In genomic region chr2:164460745-164461551, GRCm38 (mm10) we compare ENCODE assay signal across 8 mouse cellular contexts. TPM values are rescaled to one million over a fixed set of nuclear protein-coding genes. Genes with fewer than 3 reads are reported as not detected.
DNase-seq lines count a peak whose midpoint lies in the region; ATAC-seq and TF ChIP-seq lines count a peak whose summit lies in the region.

TSS of gene Gm20458 (plus strand) at chr2:164460967.

- ATAC-seq in common myeloid progenitor, adult 5-6 weeks (replicated peaks; ENCODE audit: low read depth, poor library complexity, severe bottlenecking), result peak; percentile 93
- peak; percentile 99 for ATAC-seq in hindbrain, postnatal 0 days
- ATAC-seq in megakaryocyte, adult 5-6 weeks (ENCODE audit: poor library complexity, severe bottlenecking), result peak; percentile 95

- peaks cover 24% of the 10 kb centered on the region for H3K36me3 ChIP-seq in hindbrain, postnatal 0 days (ENCODE audit: insufficient read depth, low read length)

- H3K27me3 ChIP-seq in hindbrain, postnatal 0 days (ENCODE audit: insufficient read depth, low read length), result no peaks in the 10 kb centered on the region

- peak within 1 kb of the TSS; percentile 83 for H3K4me2 ChIP-seq in hindbrain, postnatal 0 days (ENCODE audit: low read depth, low read length)

- no peaks in the 10 kb centered on the region for H3K9me3 ChIP-seq in hindbrain, postnatal 0 days (ENCODE audit: low read length)

- WGBS in hindbrain, postnatal 0 days, result under 1% methylated on average over 72 of the region's 79 CpGs

- peak within 1 kb of the TSS; percentile 84 for H3K9ac ChIP-seq in hindbrain, postnatal 0 days (replicated peaks; ENCODE audit: low read length)

- peak within 1 kb of the TSS; percentile 96 for H3K27ac ChIP-seq in gastrocnemius, adult 2 months
- peak within 1 kb of the TSS; percentile 93 for H3K27ac ChIP-seq in hindbrain, postnatal 0 days
- peak within 1 kb of the TSS; percentile 97 for H3K27ac ChIP-seq in left cerebral cortex, adult 2 months

- peak; percentile 98 for DNase-seq in ZHBTc4 (ENCODE audit: low read depth, low spot score)
- DNase-seq in gastrocnemius, adult 2 months, result peak; percentile 97
- DNase-seq in hindbrain, postnatal 0 days (ENCODE audit: low spot score), result peak; percentile 99
- DNase-seq in left cerebral cortex, adult 2 months (ENCODE audit: extremely low spot score in 1 of 2, low spot score in 2 of 2), result peak; percentile 93 to 96
- peak; percentile 95 to 97 for DNase-seq in right cerebral cortex, adult 2 months (ENCODE audit: low spot score in 2 of 2)
- DNase-seq in urinary bladder, postnatal 14 days (ENCODE audit: low spot score), result peak; percentile 96

- H3K4me3 ChIP-seq in gastrocnemius, adult 2 months, result peak within 1 kb of the TSS; percentile 79
- peak within 1 kb of the TSS; percentile 75 for H3K4me3 ChIP-seq in hindbrain, postnatal 0 days (ENCODE audit: low read length)
- peak within 1 kb of the TSS; percentile 94 for H3K4me3 ChIP-seq in left cerebral cortex, adult 2 months

- TF ChIP-seq CTCF in gastrocnemius, adult 2 months (IDR thresholded peaks at IDR 0.05), result peak; percentile 84
- peak; percentile 87 for TF ChIP-seq CTCF in hindbrain, postnatal 0 days (IDR thresholded peaks at IDR 0.05; ENCODE audit: low read depth)
- TF ChIP-seq CTCF in left cerebral cortex, adult 2 months (IDR thresholded peaks at IDR 0.05), result peak; percentile 89

- H3K4me1 ChIP-seq in hindbrain, postnatal 0 days (ENCODE audit: insufficient read depth, low read length), result peaks cover 5% of the 10 kb centered on the region; the same call in 1 of the 2 replicates

- intact Hi-C loops in gastrocnemius, adult 2 months (cut with DNase I), result loop anchor here (5.0 kb wide), 1 partner anchor 36 kb away; the partner anchor contains the start of gene Pigt
- intact Hi-C loops in left cerebral cortex, adult 2 months (cut with DNase I), result loop anchor here (2.0 kb wide), 1 partner anchor 36 kb away; the partner anchor contains the start of gene Pigt

RNA-seq across cellular contexts. Expression of gene Gm20458, which starts in this region (rescaled TPM):
- 0.46 TPM in 1 of 2 replicates, not detected in the other for total RNA-seq in common myeloid progenitor, adult 5-6 weeks (2017)
- 1 to 10 TPM; 7.6 to 9.4 TPM for total RNA-seq in gastrocnemius, adult 2 months (2021)
- total RNA-seq in hindbrain, postnatal 0 days (2014; rRNA removed), result 34.4 and 36.9 TPM in 2 replicates
- polyA plus RNA-seq in hindbrain, postnatal 0 days (2015; fragmentation: Nextera tagmentation; extraction: Ambion mirVana), result 9.6 and 10.8 TPM in 2 replicates
- 10 to 100 TPM; 10.2 to 14.1 TPM for total RNA-seq in left cerebral cortex, adult 2 months (2021)
- not detected in 2 replicates for total RNA-seq in megakaryocyte, adult 5-6 weeks (2015)
- not detected in 2 replicates for total RNA-seq in megakaryocyte, adult 5-6 weeks (2017)

Comparison
In these comparisons a context has a peak if more than half of its experiments do, and no peak if none do; other contexts are left out.
1. Peak in every context shown above with its lines: DNase-seq, ATAC-seq, H3K4me3 ChIP-seq and H3K27ac ChIP-seq.
2. Peak in ATAC-seq in common myeloid progenitor, adult 5-6 weeks; RNA of the gene not detected or under 1 TPM.
3. Peak in ATAC-seq in megakaryocyte, adult 5-6 weeks; RNA of the gene not detected or under 1 TPM.